Mouse (Mus musculus) intestine, embryonic 15.5 days (tissue): ENCODE measurements around the gene Ahcyl1. TPM values are rescaled to one million over a fixed set of nuclear protein-coding genes. Genes with fewer than 3 reads are reported as not detected.

Experiments used
- ATAC-seq: fragments of 200-750 bp; cut with Nextera tagmentation; 2 replicates; pipeline ENCODE4 v1.8.0; 2017; ENCODE audit warnings: moderate TSS enrichment, moderate library complexity
- H3K27ac ChIP-seq: fragments of 300-500 bp; sonication (generic); 2 replicates; pipeline ENCODE4 v1.5.1; 2015; ENCODE audit warnings: mild to moderate bottlenecking, inconsistent platforms
- H3K27me3 ChIP-seq: fragments of 300-500 bp; sonication (generic); replicated peaks from 2 replicates; pipeline ENCODE4 v1.6.1; 2015; ENCODE audit warnings: inconsistent platforms
- H3K36me3 ChIP-seq: fragments of 300-500 bp; sonication (generic); 2 replicates; pipeline ENCODE4 v1.6.1; 2015; ENCODE audit warnings: inconsistent platforms
- H3K4me1 ChIP-seq: fragments of 300-500 bp; sonication (generic); replicated peaks from 2 replicates; pipeline ENCODE4 v1.6.1; 2015; ENCODE audit warnings: inconsistent platforms
- H3K4me2 ChIP-seq: fragments of 300-500 bp; sonication (generic); replicated peaks from 2 replicates; pipeline ENCODE4 v1.6.1; 2015; ENCODE audit warnings: mild to moderate bottlenecking, inconsistent platforms
- H3K4me3 ChIP-seq: fragments of 300-500 bp; sonication (generic); replicated peaks from 2 replicates; pipeline ENCODE4 v1.5.1; 2015; ENCODE audit warnings: inconsistent platforms
- H3K9ac ChIP-seq: fragments of 300-500 bp; sonication (generic); 2 replicates; pipeline ENCODE4 v1.6.1; 2015; ENCODE audit warnings: inconsistent platforms
- H3K9me3 ChIP-seq: fragments of 300-500 bp; sonication (generic); 2 replicates; pipeline ENCODE4 v1.6.1; 2016; ENCODE audit warnings: inconsistent platforms
- WGBS: fragments of 180-500 bp; shearing (Covaris S2); methylation state at CpG from one replicate; pipeline ENCODE4 v1.1.7; 2015; 5-methylcytosine and 5-hydroxymethylcytosine counted together
- polyA plus RNA-seq: library from polyadenylated mRNA; unstranded; fragments of >200 nt; fragmentation: Nextera tagmentation; extraction: Ambion mirVana; gene quantifications from 2 replicates; pipeline ENCODE4 v1.2.1, GENCODE M21; 2015

Ahcyl1 gene
- polyA plus RNA-seq, 1 experiment from 2014 or later: 77.6 TPM

GRCm38 (mm10) chr3:107622537-107622936 is 73.8 kb downstream of the Ahcyl1 start:
- no peaks in the 10 kb centered on the region for H3K4me1 ChIP-seq
- peaks cover 69% of the 10 kb centered on the region for H3K36me3 ChIP-seq
- no peaks in the 10 kb centered on the region for H3K27me3 ChIP-seq
- H3K4me3 ChIP-seq: no peak overlapping the region
- no peak overlapping the region for H3K4me2 ChIP-seq
- WGBS: 93% methylated on average over 7 of the region's 7 CpGs
- H3K27ac ChIP-seq: no peak overlapping the region
- H3K9me3 ChIP-seq: no peaks in the 10 kb centered on the region
- ATAC-seq: no peak
- no peak overlapping the region for H3K9ac ChIP-seq

GRCm38 (mm10) chr3:107621286-107622075 is 74.9 kb downstream of the Ahcyl1 start:
- Histone ChIP-seq H3K27ac (no peak overlapping the region), H3K36me3 (peaks cover 70% of the 10 kb centered on the region), H3K9me3 (no peaks in the 10 kb centered on the region), H3K4me2 (no peak overlapping the region), H3K4me3 (no peak overlapping the region), H3K27me3 (no peaks in the 10 kb centered on the region), H3K4me1 (no peaks in the 10 kb centered on the region), H3K9ac (no peak overlapping the region)
- ATAC-seq: no peak
- 93% methylated on average over 21 of the region's 21 CpGs for WGBS

GRCm38 (mm10) chr3:107619911-107620310 is 76.4 kb downstream of the Ahcyl1 start:
- Histone ChIP-seq H3K27me3 (no peaks in the 10 kb centered on the region), H3K36me3 (peaks cover 74% of the 10 kb centered on the region), H3K27ac (no peak overlapping the region), H3K4me2 (no peak overlapping the region), H3K4me1 (no peaks in the 10 kb centered on the region), H3K4me3 (no peak overlapping the region), H3K9me3 (no peaks in the 10 kb centered on the region), H3K9ac (no peak overlapping the region)
- 90% methylated on average over 6 of the region's 6 CpGs for WGBS
- ATAC-seq: no peak

- 90% methylated on average over 3 of the region's 3 CpGs for WGBS
- ATAC-seq: no peak
- H3K4me2 ChIP-seq: no peak overlapping the region
These were observed 78.6 kb downstream of the Ahcyl1 start for GRCm38 (mm10) chr3:107617800-107618199.

More at GRCm38 (mm10) chr3:107617800-107618199, 78.6 kb downstream of the Ahcyl1 start:
- no peak overlapping the region for H3K9ac ChIP-seq
- no peaks in the 10 kb centered on the region for H3K4me1 ChIP-seq
- H3K4me3 ChIP-seq: no peak overlapping the region
- H3K27ac ChIP-seq: no peak overlapping the region
- H3K9me3 ChIP-seq: no peaks in the 10 kb centered on the region
- H3K27me3 ChIP-seq: no peaks in the 10 kb centered on the region
- peaks cover 79% of the 10 kb centered on the region for H3K36me3 ChIP-seq

Other genes with a start within 250 kb of the Ahcyl1 start
- gene Kcnc4, start 237.0 kb downstream of the Ahcyl1 start, polyA plus RNA-seq: 0.11 and 0.23 TPM in 2 replicates
- gene Slc6a17, start 178.5 kb downstream of the Ahcyl1 start, polyA plus RNA-seq: 1.0 and 2.6 TPM in 2 replicates
- gene Ubl4b, start 141.5 kb downstream of the Ahcyl1 start, polyA plus RNA-seq: not detected in 2 replicates
- 0.13 TPM in 1 of 2 replicates, not detected in the other for gene Alx3, start 101.5 kb downstream of the Ahcyl1 start, polyA plus RNA-seq
- gene Gm10961, start 65.2 kb downstream of the Ahcyl1 start, polyA plus RNA-seq: not detected in 2 replicates
- gene Strip1, start 64.9 kb downstream of the Ahcyl1 start, polyA plus RNA-seq: 37.3 and 39.0 TPM in 2 replicates
- 12.1 and 13.3 TPM in 2 replicates for gene Csf1, start 63.9 kb upstream of the Ahcyl1 start, polyA plus RNA-seq
- gene Eps8l3, start 180.7 kb upstream of the Ahcyl1 start, polyA plus RNA-seq: 164 and 180 TPM in 2 replicates
- gene Gstm5, start 199.3 kb upstream of the Ahcyl1 start, polyA plus RNA-seq: 173 and 186 TPM in 2 replicates
- 26.1 and 32.5 TPM in 2 replicates for gene Gstm7, start 235.3 kb upstream of the Ahcyl1 start, polyA plus RNA-seq
- 16.9 and 19.1 TPM in 2 replicates for gene Gstm6, start 247.2 kb upstream of the Ahcyl1 start, polyA plus RNA-seq